Mouse (Mus musculus): ENCODE data around the gene Idnk.

DNA sequence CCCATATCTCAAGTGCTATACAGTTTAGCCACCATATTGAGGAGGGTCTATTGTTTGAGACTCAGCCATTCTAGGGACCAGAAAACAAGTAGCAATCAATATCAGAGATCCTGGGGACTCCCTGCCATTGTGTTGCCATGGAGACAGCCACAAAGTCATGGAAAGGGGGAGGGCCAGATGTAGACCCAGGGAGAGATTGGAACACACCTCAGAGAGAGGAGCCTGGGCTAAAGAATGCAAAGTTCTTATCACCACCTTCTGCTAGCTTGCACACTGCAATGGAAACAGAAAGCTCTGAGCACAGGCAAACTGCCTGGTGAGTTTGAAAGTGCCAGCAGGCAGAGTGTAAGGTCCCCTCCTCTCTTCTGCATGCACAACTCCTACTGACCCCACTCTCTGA is 10.7 kb downstream of the Idnk start:
- TF ChIP-seq CTCF (IDR thresholded peaks at IDR 0.05; ENCODE audit: control insufficient read depth, insufficient read depth, low read length) (no peak), POLR2A (IDR thresholded peaks at IDR 0.05; ENCODE audit: borderline replicate concordance, control insufficient read depth, low read depth, low read length) (no peak)

Measured in bone marrow, adult 2 months (tissue).